Mouse (Mus musculus): ENCODE measurements around the gene Vmn1r209. TPM values are rescaled to one million over a fixed set of nuclear protein-coding genes. Genes with fewer than 3 reads are reported as not detected.

Vmn1r209 gene
- total RNA-seq (2023) = under 1 TPM in 1 of 2 experiments, not detected in 1; 0.09 TPM

GRCm38 (mm10) chr13:22809582-22809981 is at the start of gene Vmn1r209:
TSS of gene Vmn1r209 (minus strand) at chr13:22809682.

GRCm38 (mm10) chr13:22857461-22857860 is 48.0 kb upstream of the Vmn1r209 start, which contains the start of gene Vmn1r211:
TSS of gene Vmn1r211 (minus strand) at chr13:22857561.

GRCm38 (mm10) chr13:22831248-22831647 is 21.8 kb upstream of the Vmn1r209 start, which contains the start of gene Vmn1r210:
TSS of gene Vmn1r210 (minus strand) at chr13:22831348.

DNA sequence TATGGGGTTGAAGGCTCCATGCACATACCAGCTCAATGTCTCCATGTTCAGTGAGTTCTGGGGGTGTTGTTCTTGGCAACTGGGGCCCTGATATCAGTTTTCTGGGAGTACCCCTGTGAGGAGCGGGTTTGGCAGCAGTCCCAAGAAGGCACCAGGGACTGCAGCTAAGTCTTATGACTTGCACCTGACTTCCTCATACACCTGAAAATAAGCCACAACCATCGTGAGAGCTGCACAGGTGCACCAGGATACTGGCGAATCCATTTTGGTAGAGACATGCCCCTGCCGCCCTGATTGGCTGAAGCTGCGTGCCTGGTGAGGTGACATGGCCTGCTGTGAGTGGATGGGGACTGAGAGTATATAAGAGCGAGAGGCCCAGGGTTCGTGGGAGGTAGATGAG is 32.2 kb downstream of the Vmn1r209 start, which contains the start of gene Vmn1r208:
TSS of gene Vmn1r208 (minus strand) at position 101 of the 400 bp plus-strand sequence.

Other genes with a start within 250 kb of the Vmn1r209 start
- gene Vmn1r205, start 216.7 kb downstream of the Vmn1r209 start, total RNA-seq (2023) = not detected
- not detected for gene Vmn1r206, start 185.4 kb downstream of the Vmn1r209 start, total RNA-seq (2023)
- gene Vmn1r207-ps, start 80.1 kb downstream of the Vmn1r209 start, total RNA-seq (2023) = under 1 TPM; 0.13 TPM
- not detected for gene Vmn1r208, start 32.3 kb downstream of the Vmn1r209 start, total RNA-seq (2023)
- not detected for gene Vmn1r210, start 21.7 kb upstream of the Vmn1r209 start, total RNA-seq (2023)
- gene Vmn1r211, start 47.9 kb upstream of the Vmn1r209 start, total RNA-seq (2023) = not detected
- not detected for gene Vmn1r212, start 74.5 kb upstream of the Vmn1r209 start, total RNA-seq (2023)
- not detected for gene Vmn1r213, start 198.0 kb upstream of the Vmn1r209 start, total RNA-seq (2023)
- not detected for gene Vmn1r214, start 220.7 kb upstream of the Vmn1r209 start, total RNA-seq (2023)

All from neutrophil, adult 59 days (primary cell).